Mouse (Mus musculus): ENCODE data around the gene Gli3.

Gli3 gene

GRCm38 (mm10) chr13:15462830-15463491 lies at the start of gene Gli3:
Gene Gli3, plus strand, starts transcription at chr13:15463235.
- no peak for DNase-seq (ENCODE audit: low read depth in 1 of 2, low spot score in 2 of 2)

GRCm38 (mm10) chr13:15421182-15421750 lies 41.8 kb upstream of the Gli3 start:
- no peak for DNase-seq (ENCODE audit: low read depth in 1 of 2, low spot score in 2 of 2)

DNA sequence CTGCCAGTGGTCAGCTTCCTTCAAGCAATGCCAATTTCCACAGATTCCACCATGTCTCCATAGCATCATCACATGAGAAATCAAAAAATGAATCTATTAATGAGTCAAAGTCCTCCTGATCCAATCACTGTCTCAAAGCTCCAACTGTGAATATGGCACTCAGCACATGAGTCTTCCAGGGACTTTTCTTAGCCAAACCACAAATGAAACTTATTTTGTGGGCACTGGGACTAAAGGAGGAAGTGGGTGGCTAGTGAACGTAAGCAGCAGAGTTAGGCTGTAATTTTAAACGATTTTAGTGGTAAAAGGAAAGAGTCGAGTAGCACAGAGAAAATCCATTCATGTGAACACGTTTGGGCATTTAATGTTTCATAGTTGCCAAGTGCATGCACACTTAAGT lies 21.0 kb upstream of the Gli3 start:
- no peak for DNase-seq (ENCODE audit: low read depth in 1 of 2, low spot score in 2 of 2)

- no peak for DNase-seq (ENCODE audit: low read depth in 1 of 2, low spot score in 2 of 2)
Measured at GRCm38 (mm10) chr13:15444312-15444711, 18.7 kb upstream of the Gli3 start.

GRCm38 (mm10) chr13:15445591-15445990 lies 17.4 kb upstream of the Gli3 start:
- DNase-seq (ENCODE audit: low read depth in 1 of 2, low spot score in 2 of 2) = no peak

DNA sequence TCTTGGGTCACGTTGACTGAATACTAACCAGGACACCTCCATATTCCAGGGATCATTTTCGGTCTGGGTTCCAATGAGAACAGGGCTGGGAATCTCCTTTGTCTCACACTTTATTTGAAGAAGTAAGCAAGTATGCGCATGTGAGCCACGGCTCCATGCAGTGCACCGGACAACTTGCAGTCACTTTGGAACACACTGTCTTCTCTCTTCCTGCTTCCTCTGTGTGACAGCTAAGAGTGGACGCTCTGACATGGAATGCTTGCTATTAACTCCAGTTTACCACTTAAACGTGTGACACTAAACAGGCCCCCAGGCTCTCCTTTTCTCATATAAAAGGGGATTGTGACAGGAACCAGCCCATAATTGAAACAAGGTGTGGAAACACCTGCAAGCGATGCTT lies 17.0 kb upstream of the Gli3 start:
- DNase-seq (ENCODE audit: low read depth in 1 of 2, low spot score in 2 of 2) = no peak

DNA sequence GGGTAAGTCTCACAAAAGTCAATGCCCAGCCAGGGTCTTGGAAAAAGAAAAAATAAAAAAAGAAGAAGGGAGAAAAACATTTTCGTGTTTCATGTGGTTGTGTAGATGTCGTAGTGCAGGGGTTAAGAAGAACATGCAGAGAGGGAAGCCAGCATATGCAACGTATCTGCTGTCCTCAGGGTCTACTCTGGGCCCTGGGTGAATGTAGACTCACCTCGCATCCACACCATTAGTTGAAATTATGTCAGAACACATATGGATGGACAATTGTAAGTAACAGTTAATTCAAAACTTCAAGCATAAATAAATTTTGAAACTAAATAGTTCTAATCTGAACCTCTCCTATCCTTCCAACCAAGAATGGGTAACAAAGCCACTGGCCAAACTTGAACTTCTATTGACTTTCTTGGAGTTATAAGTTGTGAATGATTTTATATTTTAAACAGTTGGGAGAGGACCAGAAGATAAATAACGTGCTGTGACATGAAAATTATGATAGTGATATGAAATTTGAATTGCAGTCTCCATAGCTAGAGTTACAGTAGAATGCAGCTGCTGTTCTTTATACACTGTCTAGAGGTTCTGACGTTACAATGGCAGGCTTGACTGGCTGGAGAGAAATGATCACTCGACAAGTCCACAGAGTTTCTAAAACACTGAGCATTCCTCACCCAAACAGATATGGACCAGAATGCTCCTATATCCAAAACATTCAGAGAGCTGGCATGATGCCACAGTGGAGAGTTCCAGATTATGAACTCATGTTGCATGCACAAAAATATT lies 16.1 kb upstream of the Gli3 start:
- no peak for DNase-seq (ENCODE audit: low read depth in 1 of 2, low spot score in 2 of 2)

DNA sequence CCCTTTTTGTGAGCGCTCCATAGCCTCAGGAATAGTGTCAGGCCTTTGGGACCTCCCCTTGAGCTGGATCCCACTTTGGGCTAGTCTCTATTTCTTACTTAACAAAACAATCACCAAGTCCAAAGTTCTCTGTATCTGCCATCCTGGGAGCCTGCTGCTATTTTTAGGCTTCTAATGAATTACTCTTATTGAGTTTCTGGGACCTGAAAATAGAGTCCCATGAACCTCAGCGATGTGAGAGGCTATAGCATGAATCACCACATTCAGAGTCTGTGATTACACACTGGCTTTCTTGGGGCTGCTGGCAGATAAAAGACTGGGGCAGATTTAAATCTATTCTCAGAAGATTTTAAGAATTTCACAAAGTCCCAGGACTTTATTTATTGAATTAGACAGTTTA lies 12.1 kb upstream of the Gli3 start:
- DNase-seq (ENCODE audit: low read depth in 1 of 2, low spot score in 2 of 2) = no peak

DNA sequence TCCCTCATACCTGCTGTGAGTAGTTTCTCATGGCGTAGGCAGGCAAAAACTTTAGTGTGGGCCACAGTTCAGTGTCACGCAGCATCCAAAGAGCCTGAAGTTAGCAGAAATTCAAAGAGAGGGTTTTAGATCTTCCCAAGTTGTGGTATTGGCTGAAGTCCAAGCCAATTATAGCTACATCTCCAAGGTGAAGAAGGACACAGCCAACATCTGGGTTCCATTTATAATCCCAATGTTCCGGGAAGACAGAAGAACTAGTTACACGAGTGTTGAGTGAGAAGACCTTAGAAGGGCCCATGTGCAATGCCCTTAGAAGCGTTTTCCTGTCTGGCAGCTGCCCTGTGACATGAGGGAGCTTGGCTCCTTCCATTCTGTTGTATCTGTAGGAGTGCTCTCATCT lies 5.2 kb upstream of the Gli3 start:
- DNase-seq (ENCODE audit: low read depth in 1 of 2, low spot score in 2 of 2) = no peak

DNA sequence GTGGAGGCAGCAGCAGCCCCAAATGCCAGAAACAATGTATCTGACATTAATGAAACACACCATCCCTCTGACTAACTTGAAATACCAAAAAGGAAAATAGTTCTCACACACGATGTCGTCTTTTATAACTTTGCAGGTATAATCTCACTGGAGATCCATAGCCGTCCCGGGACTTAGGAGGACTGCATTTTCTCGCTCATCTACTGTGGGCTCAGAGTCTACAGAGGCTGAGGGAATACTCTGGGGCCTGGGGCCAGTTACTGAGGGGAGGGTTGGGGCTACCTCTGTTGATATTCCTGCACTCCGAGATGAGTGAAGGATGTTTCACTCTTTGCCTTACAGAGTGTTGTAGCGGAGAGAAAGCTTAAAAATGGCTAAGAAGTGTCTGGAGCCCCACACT lies 1.1 kb upstream of the Gli3 start:
- DNase-seq (ENCODE audit: low read depth in 1 of 2, low spot score in 2 of 2) = no peak

- no peak for DNase-seq (ENCODE audit: low read depth in 1 of 2, low spot score in 2 of 2)
Measured at GRCm38 (mm10) chr13:15463492-15464080, 551 bp downstream of the Gli3 start.

DNA sequence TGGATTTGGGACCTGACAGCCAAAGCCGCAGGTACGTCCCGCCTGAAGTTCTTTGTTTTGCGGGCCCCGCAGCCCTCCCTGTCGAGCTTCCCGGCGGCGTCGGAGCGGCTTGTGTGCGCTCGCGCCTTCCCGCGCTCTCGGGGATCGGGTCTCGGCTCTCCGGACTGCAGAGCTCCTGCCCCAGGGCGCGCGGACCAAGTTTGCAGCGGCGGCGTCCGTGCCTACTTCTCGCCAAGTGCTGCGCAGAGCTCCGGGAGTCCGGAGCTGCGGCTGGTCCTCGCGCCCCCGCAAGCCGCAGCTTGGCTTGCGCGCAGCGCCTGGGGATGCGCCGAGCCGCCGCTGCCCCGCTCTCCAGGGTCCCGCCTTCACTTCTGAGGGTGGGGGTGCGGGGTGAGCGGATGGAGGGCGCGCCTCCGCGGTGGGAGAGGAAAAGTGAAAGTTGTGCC lies 1.1 kb downstream of the Gli3 start:
- DNase-seq (ENCODE audit: low read depth in 1 of 2, low spot score in 2 of 2) = no peak

DNA sequence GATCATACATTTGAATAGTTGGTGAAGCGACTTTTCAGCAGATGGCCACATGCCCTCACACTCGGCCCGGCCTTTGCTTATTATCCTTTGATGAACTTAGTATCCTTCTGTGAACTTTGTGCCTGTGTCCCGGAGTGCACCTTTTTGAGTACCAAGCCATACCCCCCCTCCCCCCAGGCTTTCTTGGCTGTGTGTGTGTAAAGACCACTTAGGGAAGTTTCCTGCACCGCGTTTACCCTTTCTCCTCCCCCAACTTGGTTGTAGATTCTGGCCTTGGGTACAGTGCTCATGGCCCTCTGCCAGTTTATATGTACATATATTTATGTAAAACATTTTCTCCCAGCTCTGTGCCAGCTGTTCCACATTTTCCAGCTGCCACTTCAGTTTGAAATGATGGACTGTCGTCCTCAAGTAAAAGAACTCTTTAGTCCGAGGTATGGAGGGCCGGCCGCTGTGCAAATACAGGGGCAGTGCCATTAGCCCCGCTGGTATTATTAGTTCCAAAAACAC lies 1.8 kb downstream of the Gli3 start:
- DNase-seq (ENCODE audit: low read depth in 1 of 2, low spot score in 2 of 2) = no peak

GRCm38 (mm10) chr13:15466496-15466895 lies 3.5 kb downstream of the Gli3 start:
- DNase-seq (ENCODE audit: low read depth in 1 of 2, low spot score in 2 of 2) = no peak

DNA sequence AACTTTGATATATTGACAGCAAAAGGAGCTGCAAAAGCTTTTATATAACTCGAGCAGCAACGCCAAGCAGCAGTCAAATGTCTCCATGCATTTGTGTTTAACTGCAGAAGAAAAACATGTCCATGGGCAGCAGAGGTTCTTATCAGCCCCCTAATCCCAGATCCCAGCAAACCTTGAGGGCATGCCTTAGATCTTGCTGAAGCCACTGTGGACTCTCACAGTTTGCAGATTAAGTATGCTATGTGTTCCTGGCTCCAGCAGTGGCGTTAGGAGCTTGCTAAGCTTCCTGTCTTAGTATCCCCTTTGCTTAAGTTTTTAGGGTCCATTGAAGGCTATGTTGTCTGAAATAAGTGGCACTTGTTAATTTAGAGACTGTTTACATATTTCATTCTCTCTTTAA lies 4.4 kb downstream of the Gli3 start:
- no peak for DNase-seq (ENCODE audit: low read depth in 1 of 2, low spot score in 2 of 2)

DNA sequence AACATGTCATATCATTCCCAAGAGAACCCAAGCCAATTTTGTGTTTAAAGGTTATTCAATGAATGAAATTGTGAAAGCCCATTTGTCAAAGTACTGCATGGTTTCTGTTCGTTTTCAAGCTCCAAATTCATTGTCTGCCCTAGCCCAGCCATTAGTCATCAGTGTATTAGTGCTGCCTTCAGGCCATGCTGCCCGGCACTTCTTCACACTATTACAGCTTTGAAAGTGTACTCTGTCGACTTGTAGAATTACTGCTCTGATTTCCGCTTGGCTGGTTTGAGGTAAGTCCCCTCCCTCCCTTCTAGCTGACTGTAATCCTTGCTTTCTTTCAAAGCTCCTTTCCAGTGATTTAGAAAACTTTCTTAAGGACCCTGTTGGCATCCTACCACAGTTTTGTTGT lies 5.4 kb downstream of the Gli3 start:
- no peak for DNase-seq (ENCODE audit: low read depth in 1 of 2, low spot score in 2 of 2)

- DNase-seq (ENCODE audit: low read depth in 1 of 2, low spot score in 2 of 2) = no peak
Measured at GRCm38 (mm10) chr13:15470056-15470455, 7.0 kb downstream of the Gli3 start.

DNA sequence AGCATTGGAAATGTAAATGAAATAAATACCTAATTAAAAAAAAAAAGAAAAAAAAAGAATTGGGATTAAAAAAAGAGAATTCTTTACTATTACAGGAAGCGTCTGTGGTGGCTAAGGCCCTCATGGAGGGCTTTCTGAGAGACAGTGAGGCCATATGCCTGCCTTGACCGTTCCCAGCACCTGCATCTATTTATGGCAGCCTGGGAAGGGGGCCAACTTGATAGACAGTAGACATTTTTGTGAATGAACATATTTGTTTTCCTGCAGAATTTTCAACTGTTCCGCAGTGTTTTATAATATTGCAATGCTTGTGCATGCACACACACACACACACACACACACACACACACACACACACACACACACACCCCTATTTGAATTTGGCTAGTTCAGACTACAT lies 9.7 kb downstream of the Gli3 start:
- no peak for DNase-seq (ENCODE audit: low read depth in 1 of 2, low spot score in 2 of 2)

GRCm38 (mm10) chr13:15474393-15474792 lies 11.4 kb downstream of the Gli3 start:
- DNase-seq (ENCODE audit: low read depth in 1 of 2, low spot score in 2 of 2) = no peak

- DNase-seq (ENCODE audit: low read depth in 1 of 2, low spot score in 2 of 2) = no peak
Measured at GRCm38 (mm10) chr13:15486033-15486891, 23.2 kb downstream of the Gli3 start.

DNA sequence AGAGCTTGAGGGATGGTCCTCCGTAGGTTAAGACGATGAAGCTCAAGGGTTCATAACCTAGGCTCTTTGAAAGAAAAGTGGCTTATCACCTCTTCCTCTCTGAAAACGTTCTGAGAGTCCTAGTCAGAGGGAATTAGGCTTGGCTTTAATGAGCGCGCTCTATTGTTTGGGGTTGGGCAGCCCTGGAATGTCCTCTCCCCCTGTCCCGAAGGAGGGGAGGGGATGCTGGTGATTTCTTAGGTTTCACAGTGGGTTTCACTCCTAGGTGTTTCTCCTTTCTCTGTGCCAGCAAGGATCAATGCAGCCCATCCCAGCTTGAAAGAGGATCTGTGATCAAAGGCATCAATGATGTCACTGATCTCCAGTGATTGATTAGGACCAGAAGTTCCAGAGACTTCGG lies 24.3 kb downstream of the Gli3 start:
- DNase-seq (ENCODE audit: low read depth in 1 of 2, low spot score in 2 of 2) = no peak
